ENCODE assay signal across 9 mouse cellular contexts in the genomic region with DNA sequence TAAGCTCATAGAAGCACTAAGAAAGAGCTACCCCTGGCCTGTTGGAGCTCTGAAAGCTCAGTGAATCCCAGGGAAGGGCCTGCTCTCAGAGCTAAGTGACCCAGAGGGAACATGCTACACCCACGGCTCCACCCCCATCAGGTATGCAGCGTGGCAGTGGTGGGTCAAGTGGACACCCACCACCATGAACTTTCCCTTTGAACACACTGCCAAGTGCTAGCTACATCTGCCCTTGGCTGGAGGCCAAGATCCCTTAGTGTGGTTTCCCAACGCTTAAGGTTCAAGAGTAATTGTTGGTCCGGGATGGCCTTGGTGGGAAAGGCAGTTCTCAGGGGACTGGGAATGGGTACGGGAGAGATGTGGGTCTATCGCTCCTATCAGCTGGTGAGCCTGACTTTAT. TPM values are rescaled to one million over a fixed set of nuclear protein-coding genes. Genes with fewer than 3 reads are reported as not detected.
DNase-seq lines count a peak whose midpoint lies in the region; ATAC-seq lines count a peak whose summit lies in the region.
"Had no signal": no experiment of that assay in that cellular context is flagged by ENCODE, and none has a peak within 500 bp of the region (broad histone marks: within the 10 kb centered on the region; RNA-seq: fewer than 3 reads in every experiment).

No protein-coding gene starts in this region.

- 0 out of 2 replicates have a peak, but pooled peaks cover 2% of the 10 kb centered on the region for H3K27me3 ChIP-seq in heart, embryonic 16.5 days (ENCODE audit: control insufficient read depth, insufficient read depth, low read length)
- no peaks in the 10 kb centered on the region for H3K27me3 ChIP-seq in liver, embryonic 16.5 days (ENCODE audit: control insufficient read depth, insufficient read depth, low read depth, low read length)
- no peaks in the 10 kb centered on the region for H3K27me3 ChIP-seq in midbrain, embryonic 10.5 days (ENCODE audit: low read depth, poor library complexity, severe bottlenecking)

- 31% methylated on average over 6 of the region's 6 CpGs for WGBS in heart, embryonic 16.5 days
- WGBS in liver, embryonic 16.5 days (ENCODE audit: insufficient replicate concordance) = 61% methylated on average over 6 of the region's 6 CpGs
- 85% methylated on average over 6 of the region's 6 CpGs for WGBS in midbrain, embryonic 10.5 days

- H3K36me3 ChIP-seq in heart, embryonic 16.5 days (ENCODE audit: control insufficient read depth, insufficient read depth) = no peaks in the 10 kb centered on the region
- H3K36me3 ChIP-seq in liver, embryonic 16.5 days (ENCODE audit: control insufficient read depth, insufficient read depth) = no peaks in the 10 kb centered on the region
- peaks cover 27% of the 10 kb centered on the region; the same call in 1 of the 2 replicates for H3K36me3 ChIP-seq in midbrain, embryonic 10.5 days

- ATAC-seq in heart, embryonic 16.5 days (replicated peaks; ENCODE audit: extremely low read depth, insufficient read depth, low FRiP score) = no peak
- peak; percentile 56 for ATAC-seq in liver, embryonic 16.5 days (ENCODE audit: low read depth)

- H3K9ac ChIP-seq in heart, embryonic 16.5 days (ENCODE audit: low read length) = 0 out of 2 replicates have a peak overlapping the region, but pooled peaks have one; percentile 9
- H3K9ac ChIP-seq in liver, embryonic 16.5 days (ENCODE audit: low read depth, low read length) = no peak overlapping the region

- H3K4me2 ChIP-seq in heart, embryonic 16.5 days (ENCODE audit: low read depth, low read length) = no peak overlapping the region
- no peak overlapping the region for H3K4me2 ChIP-seq in liver, embryonic 16.5 days (ENCODE audit: low read depth, low read length)

- H3K4me3 ChIP-seq in heart, embryonic 16.5 days (ENCODE audit: low read length) = no peak overlapping the region
- no peak overlapping the region for H3K4me3 ChIP-seq in liver, embryonic 16.5 days (ENCODE audit: low read depth, low read length)
- H3K4me3 ChIP-seq in midbrain, embryonic 10.5 days = no peak overlapping the region

- H3K4me1 ChIP-seq in heart, embryonic 16.5 days (ENCODE audit: control insufficient read depth, insufficient read depth, low read length) = peaks cover 23% of the 10 kb centered on the region
- H3K4me1 ChIP-seq in liver, embryonic 16.5 days (ENCODE audit: control insufficient read depth, low read depth, low read length) = peaks cover 8% of the 10 kb centered on the region
- peaks cover 44% of the 10 kb centered on the region for H3K4me1 ChIP-seq in midbrain, embryonic 10.5 days

- DNase-seq in heart, postnatal 36 days = no peak
- DNase-seq in liver = no peak
- peak; percentile 78 for DNase-seq in adrenal gland, adult 8-10 months
- peak; percentile 63 for DNase-seq in lung, postnatal 36 days
- no peak for DNase-seq in left cerebral cortex, adult 18-20 months (ENCODE audit: low spot score in 2 of 2)
- DNase-seq in midbrain, embryonic 10.5 days (ENCODE audit: low spot score) = no peak

- no peak overlapping the region for H3K27ac ChIP-seq in heart, embryonic 16.5 days (ENCODE audit: low read length)
- no peak overlapping the region for H3K27ac ChIP-seq in liver, embryonic 16.5 days (ENCODE audit: low read length)
- no peak overlapping the region for H3K27ac ChIP-seq in midbrain, embryonic 10.5 days (replicated peaks)
- H3K27ac ChIP-seq: kidney, postnatal 0 days had no signal

- intact Hi-C loops in heart, postnatal 36 days (cut with DNase I) = loop anchor here (5.0 kb wide), 1 partner anchor 96 kb away; no protein-coding TSS in a partner anchor

- no peaks in the 10 kb centered on the region for H3K9me3 ChIP-seq in heart, embryonic 16.5 days (replicated peaks; ENCODE audit: control insufficient read depth, low read length)
- no peaks in the 10 kb centered on the region for H3K9me3 ChIP-seq in liver, embryonic 16.5 days (replicated peaks; ENCODE audit: control insufficient read depth, low read length)
- H3K9me3 ChIP-seq in midbrain, embryonic 10.5 days (replicated peaks) = no peaks in the 10 kb centered on the region

RNA-seq across cellular contexts. Expression of a gene that starts 39.9 kb away (rescaled TPM):
- 15.6 and 19.1 TPM in 2 replicates for polyA plus RNA-seq in heart, embryonic 16.5 days (2015; fragmentation: Nextera tagmentation; extraction: Ambion mirVana)
- 10 to 100 TPM; 57.7 to 67.8 TPM for total RNA-seq in heart, postnatal 36 days (2021)
- polyA plus RNA-seq in liver, embryonic 16.5 days (2015; fragmentation: Nextera tagmentation; extraction: Ambion mirVana) = 1.3 and 1.8 TPM in 2 replicates
- total RNA-seq in adrenal gland, adult 8-10 months (2022) = 10 to 100 TPM; 17.1 to 26.4 (median 22.0) TPM
- total RNA-seq in left cerebral cortex, adult 18-20 months (2021) = 10 to 100 TPM; 24.8 to 27.5 TPM
- polyA plus RNA-seq in midbrain, embryonic 10.5 days (2016; fragmentation: Nextera tagmentation; extraction: Ambion mirVana) = 27.0 and 29.6 TPM in 2 replicates

RNA-seq across cellular contexts. Expression of a gene that starts 40.0 kb away (rescaled TPM):
- polyA plus RNA-seq in heart, embryonic 16.5 days (2015; fragmentation: Nextera tagmentation; extraction: Ambion mirVana) = 2.9 and 3.1 TPM in 2 replicates
- total RNA-seq in heart, postnatal 36 days (2021) = under 1 TPM in 1 of 2 experiments, not detected in 1; 0.38 TPM
- 0.61 and 0.68 TPM in 2 replicates for polyA plus RNA-seq in liver, embryonic 16.5 days (2015; fragmentation: Nextera tagmentation; extraction: Ambion mirVana)
- 1 to 10 TPM in 2 of 4 experiments, under 1 TPM in 2; 0.73 to 1.9 (median 1.3) TPM for total RNA-seq in adrenal gland, adult 8-10 months (2022)
- under 1 TPM; 0.70 to 0.91 TPM for total RNA-seq in left cerebral cortex, adult 18-20 months (2021)
- polyA plus RNA-seq in midbrain, embryonic 10.5 days (2016; fragmentation: Nextera tagmentation; extraction: Ambion mirVana) = 20.6 and 21.8 TPM in 2 replicates

Comparison
In these comparisons a context has a peak if more than half of its experiments do, and no peak if none do; other contexts are left out.
1. DNase-seq: peak in adrenal gland, adult 8-10 months (single experiment) and lung, postnatal 36 days (single experiment); none in heart, postnatal 36 days (0 of 2), liver (single experiment), left cerebral cortex, adult 18-20 months (0 of 2) and midbrain, embryonic 10.5 days (single experiment).